Mouse (Mus musculus): ENCODE results near the gene Clpx. TPM values are rescaled to one million over a fixed set of nuclear protein-coding genes. Genes with fewer than 3 reads are reported as not detected.
A peak's percentile ranks its signal among the peaks of the same experiment; 100 is the strongest.

Clpx gene
- polyA plus RNA-seq (2014; fragmentation: Nextera tagmentation; extraction: Ambion mirVana) = 44.7 and 53.0 TPM in 2 replicates

GRCm38 (mm10) chr9:65293973-65294715 lies at the start of gene Clpx:
Gene Clpx (plus strand): TSS chr9:65294260.
- TF ChIP-seq CTCF (IDR thresholded peaks at IDR 0.05; ENCODE audit: low read depth) = peak; percentile 36; the same call in 1 of the 2 replicates

GRCm38 (mm10) chr9:65247502-65248376 lies 46.3 kb upstream of the Clpx start:
- no peaks in the 10 kb centered on the region for H3K4me1 ChIP-seq (ENCODE audit: insufficient read depth)
- no peak overlapping the region for H3K9ac ChIP-seq
- no peak for TF ChIP-seq CTCF (IDR thresholded peaks at IDR 0.05; ENCODE audit: low read depth)
- H3K36me3 ChIP-seq (ENCODE audit: insufficient read depth) = no peaks in the 10 kb centered on the region
- no peak overlapping the region for H3K27ac ChIP-seq (ENCODE audit: low read depth)
- H3K27me3 ChIP-seq (ENCODE audit: insufficient read depth, low read length) = no peaks in the 10 kb centered on the region
- WGBS = 62% methylated on average over 16 of the region's 16 CpGs
- ATAC-seq (ENCODE audit: insufficient read depth) (peak; percentile 23; the same call in 1 of the 2 replicates), DNase-seq (peak; percentile 33)
- H3K4me3 ChIP-seq (ENCODE audit: low read depth, low read length) = no peak overlapping the region
- H3K9me3 ChIP-seq (ENCODE audit: low read depth, low read length) = no peaks in the 10 kb centered on the region
- H3K4me2 ChIP-seq = no peak overlapping the region

More at GRCm38 (mm10) chr9:65293973-65294715, at the start of gene Clpx:
- ATAC-seq (ENCODE audit: insufficient read depth) = peak; percentile 94
- peaks cover 13% of the 10 kb centered on the region for H3K36me3 ChIP-seq (ENCODE audit: insufficient read depth)
- H3K4me3 ChIP-seq (ENCODE audit: low read depth, low read length) = peak within 1 kb of the TSS; percentile 94
- DNase-seq = peak; percentile 100
- H3K27ac ChIP-seq (ENCODE audit: low read depth) = peak within 1 kb of the TSS; percentile 85
- no peaks in the 10 kb centered on the region for H3K9me3 ChIP-seq (ENCODE audit: low read depth, low read length)
- WGBS = under 1% methylated on average over 71 of the region's 71 CpGs
- no peaks in the 10 kb centered on the region for H3K4me1 ChIP-seq (ENCODE audit: insufficient read depth)
- H3K4me2 ChIP-seq = peak within 1 kb of the TSS; percentile 80
- peak within 1 kb of the TSS; percentile 94 for H3K9ac ChIP-seq
- H3K27me3 ChIP-seq (ENCODE audit: insufficient read depth, low read length) = no peaks in the 10 kb centered on the region

- WGBS = 77% methylated on average over 5 of the region's 5 CpGs
- no peaks in the 10 kb centered on the region for H3K9me3 ChIP-seq (ENCODE audit: low read depth, low read length)
- no peak overlapping the region for H3K9ac ChIP-seq
- no peaks in the 10 kb centered on the region for H3K4me1 ChIP-seq (ENCODE audit: insufficient read depth)
- no peaks in the 10 kb centered on the region for H3K36me3 ChIP-seq (ENCODE audit: insufficient read depth)
- H3K27me3 ChIP-seq (ENCODE audit: insufficient read depth, low read length) = no peaks in the 10 kb centered on the region
- no peak overlapping the region for H3K4me2 ChIP-seq
- H3K27ac ChIP-seq (ENCODE audit: low read depth) = no peak overlapping the region
- ATAC-seq (ENCODE audit: insufficient read depth) = no peak
- peak; percentile 28 for DNase-seq
- no peak overlapping the region for H3K4me3 ChIP-seq (ENCODE audit: low read depth, low read length)
- TF ChIP-seq CTCF (IDR thresholded peaks at IDR 0.05; ENCODE audit: low read depth) = no peak
These were observed 45.7 kb upstream of the Clpx start for GRCm38 (mm10) chr9:65248377-65248690.

GRCm38 (mm10) chr9:65252026-65252425 lies 42.0 kb upstream of the Clpx start:
- WGBS = 58% methylated on average over 3 of the region's 3 CpGs
- Histone ChIP-seq H3K4me1 (ENCODE audit: insufficient read depth) (no peaks in the 10 kb centered on the region), H3K27ac (ENCODE audit: low read depth) (no peak overlapping the region), H3K4me2 (no peak overlapping the region), H3K9ac (no peak overlapping the region), H3K36me3 (ENCODE audit: insufficient read depth) (no peaks in the 10 kb centered on the region), H3K27me3 (ENCODE audit: insufficient read depth, low read length) (no peaks in the 10 kb centered on the region), H3K4me3 (ENCODE audit: low read depth, low read length) (no peak overlapping the region), H3K9me3 (ENCODE audit: low read depth, low read length) (no peaks in the 10 kb centered on the region)
- TF ChIP-seq CTCF (IDR thresholded peaks at IDR 0.05; ENCODE audit: low read depth) = no peak
- no peak for ATAC-seq (ENCODE audit: insufficient read depth)
- DNase-seq = no peak

GRCm38 (mm10) chr9:65255906-65256600 lies 38.0 kb upstream of the Clpx start:
- no peak overlapping the region for H3K9ac ChIP-seq
- WGBS = 75% methylated on average over 11 of the region's 11 CpGs

GRCm38 (mm10) chr9:65257218-65257910 lies 36.7 kb upstream of the Clpx start:
- H3K9me3 ChIP-seq (ENCODE audit: low read depth, low read length) = no peaks in the 10 kb centered on the region
- ATAC-seq (ENCODE audit: insufficient read depth) (no peak), DNase-seq (no peak)
- no peak overlapping the region for H3K4me3 ChIP-seq (ENCODE audit: low read depth, low read length)
- 67% methylated on average over 9 of the region's 9 CpGs for WGBS
- no peak overlapping the region for H3K9ac ChIP-seq
- no peak overlapping the region for H3K27ac ChIP-seq (ENCODE audit: low read depth)
- H3K27me3 ChIP-seq (ENCODE audit: insufficient read depth, low read length) = no peaks in the 10 kb centered on the region
- no peaks in the 10 kb centered on the region for H3K36me3 ChIP-seq (ENCODE audit: insufficient read depth)
- no peak for TF ChIP-seq CTCF (IDR thresholded peaks at IDR 0.05; ENCODE audit: low read depth)
- no peak overlapping the region for H3K4me2 ChIP-seq
- H3K4me1 ChIP-seq (ENCODE audit: insufficient read depth) = no peaks in the 10 kb centered on the region

More at GRCm38 (mm10) chr9:65255906-65256600, 38.0 kb upstream of the Clpx start:
- Histone ChIP-seq H3K4me1 (ENCODE audit: insufficient read depth) (no peaks in the 10 kb centered on the region), H3K27ac (ENCODE audit: low read depth) (no peak overlapping the region), H3K4me3 (ENCODE audit: low read depth, low read length) (no peak overlapping the region), H3K4me2 (no peak overlapping the region), H3K9me3 (ENCODE audit: low read depth, low read length) (no peaks in the 10 kb centered on the region), H3K27me3 (ENCODE audit: insufficient read depth, low read length) (no peaks in the 10 kb centered on the region), H3K36me3 (ENCODE audit: insufficient read depth) (no peaks in the 10 kb centered on the region)
- no peak for TF ChIP-seq CTCF (IDR thresholded peaks at IDR 0.05; ENCODE audit: low read depth)
- DNase-seq (no peak), ATAC-seq (ENCODE audit: insufficient read depth) (no peak)
